Mouse (Mus musculus) CH12.LX (cell line): Measurements from ENCODE around the gene Ptprk. TPM values are rescaled to one million over a fixed set of nuclear protein-coding genes. Genes with fewer than 3 reads are reported as not detected.

ENCODE experiments used
- DNase-seq: peaks from one replicate; pipeline ENCODE4 v3.0.0-alpha.2; 2013; ENCODE audit errors: extremely low read depth
- H3K27ac ChIP-seq: 2 replicates; pipeline ENCODE4 v1.5.1; 2012; ENCODE audit warnings: low read depth, mild to moderate bottlenecking, control low read depth, moderate library complexity; ENCODE audit not compliant: insufficient read depth
- H3K27me3 ChIP-seq: replicated peaks from 2 replicates; pipeline ENCODE3; 2012; ENCODE audit warnings: inconsistent platforms
- H3K36me3 ChIP-seq, 2 experiments: replicated peaks in 1 of 2; 2 replicates each; pipeline versions ENCODE3 to v1.6.1; 2012; ENCODE audit warnings: inconsistent platforms in 1 of 2, low read length in 1 of 2, mild to moderate bottlenecking in 1 of 2, mixed read lengths in 1 of 2, moderate library complexity in 1 of 2; ENCODE audit not compliant: control insufficient read depth in 1 of 2, insufficient read depth in 1 of 2
- H3K4me1 ChIP-seq, 2 experiments: 2 replicates each; pipeline ENCODE4 v1.6.1; 2012; ENCODE audit warnings: inconsistent platforms in 1 of 2, moderate library complexity in 1 of 2; ENCODE audit not compliant: insufficient read depth in 2 of 2, control insufficient read depth in 1 of 2
- H3K4me2 ChIP-seq: 2 replicates; pipeline ENCODE4 v1.6.1; 2012; ENCODE audit warnings: low read depth, mild to moderate bottlenecking, control low read depth; ENCODE audit not compliant: poor library complexity, insufficient read depth, severe bottlenecking
- H3K4me3 ChIP-seq, 3 experiments: fragments of 150-350 bp in 1 of 3; sonication (generic) in 1 of 3; replicated peaks in 1 of 3; 2 replicates each; pipeline versions ENCODE3 to v1.5.1; 2011 to 2012; ENCODE audit warnings: low read depth in 2 of 3, low read length in 2 of 3, mild to moderate bottlenecking in 2 of 3, moderate library complexity in 2 of 3, control low read depth in 1 of 3, improper control_type of control experiment in 1 of 3, inconsistent platforms in 1 of 3, mixed read lengths in 1 of 3; ENCODE audit not compliant: poor library complexity in 1 of 3
- H3K79me2 ChIP-seq: replicated peaks from 2 replicates; pipeline ENCODE4 v1.6.1; 2012; ENCODE audit warnings: mild to moderate bottlenecking, moderate library complexity; ENCODE audit not compliant: control insufficient read depth, poor library complexity, insufficient read depth, severe bottlenecking; ENCODE audit errors: extremely low read depth
- H3K9ac ChIP-seq: 2 replicates; pipeline ENCODE4 v1.6.1; 2012; ENCODE audit warnings: low read depth, mild to moderate bottlenecking, control low read depth, moderate library complexity; ENCODE audit not compliant: insufficient read depth
- H3K9me3 ChIP-seq: replicated peaks from 2 replicates; pipeline ENCODE3; 2012; ENCODE audit warnings: low read length, inconsistent platforms, mixed read lengths
- BHLHE40 ChIP-seq: IDR thresholded peaks from 2 replicates; pipeline ENCODE4 v1.6.1; 2011; ENCODE audit warnings: mild to moderate bottlenecking, low read depth, low read length, improper control_type of control experiment
- CTCF ChIP-seq, 2 experiments: IDR thresholded peaks in 1 of 2; conservative IDR thresholded peaks in 1 of 2; 2 replicates each; pipeline ENCODE4 v1.5.1; 2011 to 2012; ENCODE audit warnings: low read depth in 2 of 2, low read length in 2 of 2, improper control_type of control experiment in 1 of 2, inconsistent platforms in 1 of 2, mild to moderate bottlenecking in 1 of 2, moderate library complexity in 1 of 2
- ELF1 ChIP-seq: IDR thresholded peaks from 2 replicates; pipeline ENCODE4 v1.6.1; 2014; ENCODE audit warnings: low read depth, mild to moderate bottlenecking, inconsistent platforms, low read length, improper control_type of control experiment
- ETS1 ChIP-seq: conservative IDR thresholded peaks from 2 replicates; pipeline ENCODE4 v1.6.1; 2012; ENCODE audit warnings: low read depth, mild to moderate bottlenecking, inconsistent platforms, low read length, improper control_type of control experiment, moderate library complexity
- HCFC1 ChIP-seq: IDR thresholded peaks from 2 replicates; pipeline ENCODE4 v1.6.1; 2012; ENCODE audit warnings: low read depth, mild to moderate bottlenecking, inconsistent platforms, low read length, improper control_type of control experiment
- IRF4 ChIP-seq: IDR thresholded peaks from 2 replicates; pipeline ENCODE4 v1.6.1; 2014; ENCODE audit warnings: low read depth, mild to moderate bottlenecking, inconsistent platforms, low read length, improper control_type of control experiment
- JUND ChIP-seq: conservative IDR thresholded peaks from 2 replicates; pipeline ENCODE4 v1.6.1; 2011; ENCODE audit warnings: low read depth, low read length, improper control_type of control experiment
- KAT2A ChIP-seq: IDR thresholded peaks from 2 replicates; pipeline ENCODE4 v1.6.1; 2012; ENCODE audit warnings: low read length, improper control_type of control experiment, inconsistent platforms; ENCODE audit not compliant: insufficient replicate concordance
- MAZ ChIP-seq: IDR thresholded peaks from 2 replicates; pipeline ENCODE4 v1.6.1; 2012; ENCODE audit warnings: low read depth, mild to moderate bottlenecking, inconsistent platforms, low read length, improper control_type of control experiment, moderate library complexity
- MXI1 ChIP-seq: IDR thresholded peaks from 2 replicates; pipeline ENCODE4 v1.6.1; 2011; ENCODE audit warnings: mild to moderate bottlenecking, low read depth, low read length, improper control_type of control experiment
- SIN3A ChIP-seq: IDR thresholded peaks from 2 replicates; pipeline ENCODE4 v1.6.1; 2012; ENCODE audit warnings: low read length, improper control_type of control experiment, inconsistent platforms
- SMC3 ChIP-seq: IDR thresholded peaks from 2 replicates; pipeline ENCODE4 v1.6.1; 2011; ENCODE audit warnings: low read depth, low read length, improper control_type of control experiment
- TBP ChIP-seq: conservative IDR thresholded peaks from 2 replicates; pipeline ENCODE4 v1.6.1; 2011; ENCODE audit warnings: low read depth, low read length, improper control_type of control experiment
- TCF12 ChIP-seq: IDR thresholded peaks from 2 replicates; pipeline ENCODE4 v1.6.1; 2014; ENCODE audit warnings: low read depth, mild to moderate bottlenecking, inconsistent platforms, low read length, improper control_type of control experiment
- USF1 ChIP-seq: IDR thresholded peaks from 2 replicates; pipeline ENCODE4 v1.6.1; 2014; ENCODE audit warnings: low read depth, mild to moderate bottlenecking, inconsistent platforms, low read length, improper control_type of control experiment
- ZC3H11A ChIP-seq: IDR thresholded peaks from 2 replicates; pipeline ENCODE4 v1.6.1; 2012; ENCODE audit warnings: low read depth, mild to moderate bottlenecking, inconsistent platforms, low read length, improper control_type of control experiment
- ZKSCAN1 ChIP-seq: IDR thresholded peaks from 2 replicates; pipeline ENCODE4 v1.6.1; 2012; ENCODE audit warnings: low read depth, inconsistent platforms, low read length, improper control_type of control experiment, borderline replicate concordance
- ZMIZ1 ChIP-seq: IDR thresholded peaks from 2 replicates; pipeline ENCODE4 v1.6.1; 2012; ENCODE audit warnings: low read depth, mild to moderate bottlenecking, inconsistent platforms, low read length, improper control_type of control experiment
- dilution Hi-C: fragments of 300-500 bp; cut with MboI; formaldehyde crosslinking; loops from 2 replicates; pipeline ENCODE4 v1.14.3; 2020; ENCODE audit warnings: low sequenced_read_pairs; ENCODE audit not compliant: extremely low pct_unique_long_range_greater_than_20kb, extremely low pct_ligation_motif_present
- in situ Hi-C: fragments of 300-500 bp; cut with MboI; formaldehyde crosslinking; loops from 3 replicates; pipeline ENCODE4 v1.14.3; 2019; ENCODE audit warnings: low sequenced_read_pairs, low pct_ligation_motif_present, low pct_unique_long_range_greater_than_20kb, mixed read lengths
- polyA plus RNA-seq: library from polyadenylated mRNA; unstranded; fragments of >175 nt; gene quantifications from 2 replicates; pipeline ENCODE4 v1.2.1, GENCODE M21; 2012; ENCODE audit warnings: low read depth; ENCODE audit not compliant: insufficient read length
- total RNA-seq, 2 experiments: library from RNA; depleted of rRNA; stranded (reverse); fragments of 300-350 nt in 1 of 2; fragments of >200 nt in 1 of 2; gene quantifications; 2 replicates each; pipeline ENCODE4 v1.2.3; 2012 to 2014

The Ptprk gene
- total and polyA plus RNA-seq, 3 experiments = not detected

GRCm38 (mm10) chr10:28271729-28272606 is 197.3 kb downstream of the Ptprk start:
- H3K4me2 ChIP-seq = no peak overlapping the region
- dilution Hi-C loops = no loop called here
- TF ChIP-seq TBP (no peak), ZMIZ1 (no peak), TCF12 (no peak), IRF4 (no peak), CTCF (conservative IDR thresholded peaks at IDR 0.05 in 1 of 2, IDR thresholded peaks at IDR 0.05 in 1 of 2; ENCODE audit: low read depth in 2 of 2, low read length in 2 of 2) (no peak), BHLHE40 (no peak), ELF1 (no peak), ZKSCAN1 (no peak), SIN3A (no peak), SMC3 (no peak), ETS1 (no peak), MXI1 (no peak), JUND (no peak), ZC3H11A (no peak), HCFC1 (no peak), USF1 (no peak), KAT2A (no peak)
- TF ChIP-seq, all 38 proteins: peak for 0

GRCm38 (mm10) chr10:28278757-28279156 is 204.1 kb downstream of the Ptprk start:
- Histone ChIP-seq H3K79me2 (no peaks in the 10 kb centered on the region), H3K27ac (no peak overlapping the region), H3K36me3 (no peaks in the 10 kb centered on the region), H3K9me3 (no peaks in the 10 kb centered on the region), H3K27me3 (no peaks in the 10 kb centered on the region), H3K4me2 (no peak overlapping the region), H3K4me1 (no peaks in the 10 kb centered on the region), H3K9ac (no peak overlapping the region), H3K4me3 (no peak overlapping the region)
- no peak for TF ChIP-seq MAZ
- DNase-seq = no peak
- dilution Hi-C loops = no loop called here
- in situ Hi-C loops = no loop called here

More at GRCm38 (mm10) chr10:28271729-28272606, 197.3 kb downstream of the Ptprk start:
- in situ Hi-C loops = no loop called here
- Histone ChIP-seq H3K9me3 (no peaks in the 10 kb centered on the region), H3K9ac (no peak overlapping the region), H3K27ac (no peak overlapping the region), H3K4me3 (no peak overlapping the region), H3K27me3 (no peaks in the 10 kb centered on the region), H3K4me1 (no peaks in the 10 kb centered on the region), H3K79me2 (no peaks in the 10 kb centered on the region), H3K36me3 (no peaks in the 10 kb centered on the region)
- no peak for DNase-seq
